ENCODE assay signal across 12 mouse cellular contexts in genomic region chr14:25245691-25246090, GRCm38 (mm10).
DNase-seq lines count a peak whose midpoint lies in the region; ATAC-seq lines count a peak whose summit lies in the region.
"Had no signal": no experiment of that assay in that cellular context is flagged by ENCODE, and none has a peak within 500 bp of the region (broad histone marks: within the 10 kb centered on the region; RNA-seq: fewer than 3 reads in every experiment).

No protein-coding gene starts in this region.

- H3K4me3 ChIP-seq in heart, embryonic 10.5 days = no peak overlapping the region
- H3K4me3 ChIP-seq in embryonic facial prominence, embryonic 11.5 days (ENCODE audit: low read depth, low read length) = no peak overlapping the region
- H3K4me3 ChIP-seq in forebrain, embryonic 10.5 days = no peak overlapping the region
- H3K4me3 ChIP-seq: liver, embryonic 15.5 days; midbrain, embryonic 10.5 days had no signal

- H3K27ac ChIP-seq in heart, embryonic 10.5 days = no peak overlapping the region
- no peak overlapping the region for H3K27ac ChIP-seq in embryonic facial prominence, embryonic 11.5 days (replicated peaks; ENCODE audit: low read depth, low read length)
- H3K27ac ChIP-seq in forebrain, embryonic 10.5 days = no peak overlapping the region
- H3K27ac ChIP-seq: kidney, postnatal 0 days; liver, embryonic 15.5 days; midbrain, embryonic 10.5 days had no signal

- no peaks in the 10 kb centered on the region for H3K36me3 ChIP-seq in heart, embryonic 10.5 days
- H3K36me3 ChIP-seq in embryonic facial prominence, embryonic 11.5 days (replicated peaks; ENCODE audit: control insufficient read depth, insufficient read depth, low read depth, low read length) = no peaks in the 10 kb centered on the region
- H3K36me3 ChIP-seq in forebrain, embryonic 10.5 days (replicated peaks) = no peaks in the 10 kb centered on the region
- H3K36me3 ChIP-seq: liver, embryonic 15.5 days; midbrain, embryonic 10.5 days had no signal

- ATAC-seq in embryonic facial prominence, embryonic 11.5 days (replicated peaks; ENCODE audit: insufficient number of reproducible peaks, low FRiP score, low TSS enrichment, low read depth) = no peak
- ATAC-seq: hindbrain, embryonic 16.5 days had no signal

- peaks cover 12% of the 10 kb centered on the region for H3K4me1 ChIP-seq in heart, embryonic 10.5 days
- peaks cover 2% of the 10 kb centered on the region; the same call in 1 of the 2 replicates for H3K4me1 ChIP-seq in embryonic facial prominence, embryonic 11.5 days (ENCODE audit: control insufficient read depth, insufficient read depth, low read length)
- peaks cover 14% of the 10 kb centered on the region for H3K4me1 ChIP-seq in forebrain, embryonic 10.5 days
- H3K4me1 ChIP-seq: liver, embryonic 15.5 days had no signal

- intact Hi-C loops in heart, postnatal 14 days (cut with DNase I) = no loop called here

- peak; percentile 56 to 83 for DNase-seq in heart, adult 18-20 months
- no peak for DNase-seq in heart, embryonic 10.5 days (ENCODE audit: low spot score)
- peak; percentile 58 for DNase-seq in embryonic facial prominence, embryonic 11.5 days (ENCODE audit: low spot score)
- DNase-seq in heart, postnatal 14 days = peak; percentile 42 to 56
- DNase-seq in lung, postnatal 25 days (ENCODE audit: low spot score) = peak; percentile 57
- no peak for DNase-seq in forebrain, embryonic 10.5 days (ENCODE audit: extremely low spot score, low spot score)
- no peak for DNase-seq in thymus, postnatal 25 days
- DNase-seq: adrenal gland, adult 8-10 months had no signal

- no peaks in the 10 kb centered on the region for H3K9me3 ChIP-seq in heart, embryonic 10.5 days
- H3K9me3 ChIP-seq in embryonic facial prominence, embryonic 11.5 days (replicated peaks; ENCODE audit: control insufficient read depth, low read length) = no peaks in the 10 kb centered on the region
- H3K9me3 ChIP-seq in forebrain, embryonic 10.5 days = no peaks in the 10 kb centered on the region
- H3K9me3 ChIP-seq: liver, embryonic 15.5 days; midbrain, embryonic 10.5 days had no signal

- no peaks in the 10 kb centered on the region for H3K27me3 ChIP-seq in heart, embryonic 10.5 days (ENCODE audit: insufficient read depth, poor library complexity, severe bottlenecking)
- no peaks in the 10 kb centered on the region for H3K27me3 ChIP-seq in embryonic facial prominence, embryonic 11.5 days (ENCODE audit: control insufficient read depth, insufficient read depth, low read length)
- H3K27me3 ChIP-seq in forebrain, embryonic 10.5 days (ENCODE audit: poor library complexity, severe bottlenecking) = 0 out of 2 replicates have a peak, but pooled peaks cover 5% of the 10 kb centered on the region
- H3K27me3 ChIP-seq: liver, embryonic 15.5 days had no signal

- no peak overlapping the region for H3K9ac ChIP-seq in embryonic facial prominence, embryonic 11.5 days (replicated peaks; ENCODE audit: low read length)
- H3K9ac ChIP-seq: liver, embryonic 15.5 days had no signal

- WGBS in heart, embryonic 10.5 days = 70% methylated on average over 4 of the region's 4 CpGs
- WGBS in embryonic facial prominence, embryonic 11.5 days = 33% methylated on average over 4 of the region's 4 CpGs
- WGBS in forebrain, embryonic 10.5 days = 73% methylated on average over 4 of the region's 4 CpGs

- H3K4me2 ChIP-seq in embryonic facial prominence, embryonic 11.5 days (ENCODE audit: low read depth, low read length) = no peak overlapping the region
- H3K4me2 ChIP-seq: liver, embryonic 15.5 days had no signal

Comparison
In these comparisons a context has a peak if more than half of its experiments do, and no peak if none do; other contexts are left out.
1. DNase-seq: peak in heart, adult 18-20 months (2 of 2), embryonic facial prominence, embryonic 11.5 days (single experiment), heart, postnatal 14 days (2 of 2) and lung, postnatal 25 days (single experiment); none in heart, embryonic 10.5 days (single experiment), forebrain, embryonic 10.5 days (single experiment) and thymus, postnatal 25 days (single experiment).